8 mouse cellular contexts compared by ENCODE assay signal in genomic region chr5:137629306-137629721, GRCm38 (mm10). TPM values are rescaled to one million over a fixed set of nuclear protein-coding genes. Genes with fewer than 3 reads are reported as not detected.
DNase-seq lines count a peak whose midpoint lies in the region; ATAC-seq and TF ChIP-seq lines count a peak whose summit lies in the region.

No protein-coding gene starts in this region.

- peak overlapping the region; percentile 89 for H3K9ac ChIP-seq in heart, embryonic 16.5 days (ENCODE audit: low read length)
- peak overlapping the region; percentile 85 for H3K9ac ChIP-seq in hindbrain, embryonic 14.5 days
- peak overlapping the region; percentile 92 for H3K9ac ChIP-seq in liver, adult 2 months (ENCODE audit: low read depth, low read length)
- peak overlapping the region; percentile 84 for H3K9ac ChIP-seq in midbrain, embryonic 16.5 days (ENCODE audit: low read depth, low read length)

- no peak for DNase-seq in heart, adult 9 months (ENCODE audit: low spot score in 2 of 2)
- DNase-seq in brain, embryonic 14.5 days (ENCODE audit: low read depth), result peak; percentile 74
- peak; percentile 55 for DNase-seq in hindbrain, embryonic 14.5 days (ENCODE audit: low spot score)
- peak; percentile 44 for DNase-seq in liver, adult 2 months (ENCODE audit: extremely low read depth, low read depth, low spot score)
- DNase-seq in thymus, postnatal 10 days (ENCODE audit: low spot score in 2 of 2), result no peak
- no peak for DNase-seq in T-cell, adult 2 months (ENCODE audit: low spot score)

- H3K4me3 ChIP-seq in heart, embryonic 16.5 days (ENCODE audit: low read length), result peak overlapping the region; percentile 84
- peak overlapping the region; percentile 80 for H3K4me3 ChIP-seq in hindbrain, embryonic 14.5 days (replicated peaks; ENCODE audit: low read length)
- peak overlapping the region; percentile 84 for H3K4me3 ChIP-seq in liver, adult 2 months (ENCODE audit: insufficient read depth, low read depth, low read length)
- peak overlapping the region; percentile 93 for H3K4me3 ChIP-seq in midbrain, embryonic 16.5 days (ENCODE audit: low read depth, low read length)

- peaks cover 25% of the 10 kb centered on the region for H3K4me1 ChIP-seq in heart, embryonic 16.5 days (ENCODE audit: control insufficient read depth, insufficient read depth, low read length)
- H3K4me1 ChIP-seq in hindbrain, embryonic 14.5 days (replicated peaks; ENCODE audit: control insufficient read depth, insufficient read depth, low read length), result peaks cover 37% of the 10 kb centered on the region
- H3K4me1 ChIP-seq in liver, adult 2 months (ENCODE audit: control insufficient read depth, insufficient read depth, low read length), result no peaks in the 10 kb centered on the region
- H3K4me1 ChIP-seq in midbrain, embryonic 16.5 days (ENCODE audit: control insufficient read depth, insufficient read depth, low read length), result peaks cover 23% of the 10 kb centered on the region

- peak overlapping the region; percentile 91 for H3K27ac ChIP-seq in heart, embryonic 16.5 days (ENCODE audit: low read length)
- peak overlapping the region; percentile 86 for H3K27ac ChIP-seq in hindbrain, embryonic 14.5 days
- peak overlapping the region; percentile 71 for H3K27ac ChIP-seq in liver, adult 2 months (replicated peaks; ENCODE audit: insufficient read depth, low read depth, low read length)
- H3K27ac ChIP-seq in midbrain, embryonic 16.5 days (ENCODE audit: low read length), result peak overlapping the region; percentile 90

- peak; percentile 8; the same call in 1 of the 2 replicates for ATAC-seq in heart, embryonic 16.5 days (replicated peaks; ENCODE audit: extremely low read depth, insufficient read depth, low FRiP score)
- peak; percentile 4; the same call in 1 of the 2 replicates for ATAC-seq in hindbrain, embryonic 14.5 days (ENCODE audit: low FRiP score)
- peak; percentile 43 for ATAC-seq in midbrain, embryonic 16.5 days

- WGBS in heart, embryonic 16.5 days, result under 1% methylated on average over 23 of the region's 23 CpGs
- under 1% methylated on average over 17 of the region's 23 CpGs for WGBS in hindbrain, embryonic 14.5 days
- WGBS in liver, adult 2 months, result under 1% methylated on average over 23 of the region's 23 CpGs
- under 1% methylated on average over 23 of the region's 23 CpGs for WGBS in midbrain, embryonic 16.5 days

- H3K79me2 ChIP-seq in liver, adult 2 months (ENCODE audit: control insufficient read depth, insufficient read depth, low read length), result peaks cover 6% of the 10 kb centered on the region; the same call in 1 of the 2 replicates

- H3K4me2 ChIP-seq in heart, embryonic 16.5 days (ENCODE audit: low read depth, low read length), result peak overlapping the region; percentile 91
- peak overlapping the region; percentile 63 for H3K4me2 ChIP-seq in hindbrain, embryonic 14.5 days (replicated peaks)
- H3K4me2 ChIP-seq in midbrain, embryonic 16.5 days (ENCODE audit: low read length), result peak overlapping the region; percentile 96

- TF ChIP-seq POLR2A in brain, embryonic 14.5 days (IDR thresholded peaks at IDR 0.05; ENCODE audit: borderline replicate concordance, extremely low read depth, insufficient read depth, insufficient read length, poor library complexity, severe bottlenecking), result no peak
- no peak for TF ChIP-seq POLR2A in liver, adult 2 months (IDR thresholded peaks at IDR 0.05; ENCODE audit: extremely low read depth, insufficient read depth, low read length)

- no peaks in the 10 kb centered on the region for H3K9me3 ChIP-seq in heart, embryonic 16.5 days (replicated peaks; ENCODE audit: control insufficient read depth, low read length)
- H3K9me3 ChIP-seq in hindbrain, embryonic 14.5 days (ENCODE audit: control insufficient read depth, low read length), result no peaks in the 10 kb centered on the region
- H3K9me3 ChIP-seq in midbrain, embryonic 16.5 days (replicated peaks; ENCODE audit: control insufficient read depth, low read length, poor library complexity, severe bottlenecking), result no peaks in the 10 kb centered on the region

- no peak for TF ChIP-seq CTCF in brain, embryonic 14.5 days (IDR thresholded peaks at IDR 0.05; ENCODE audit: borderline replicate concordance, extremely low read depth, insufficient read depth, insufficient read length)
- TF ChIP-seq CTCF in liver, adult 2 months (IDR thresholded peaks at IDR 0.05; ENCODE audit: low read depth, low read length), result no peak

- H3K36me3 ChIP-seq in heart, embryonic 16.5 days (ENCODE audit: control insufficient read depth, insufficient read depth), result peaks cover 5% of the 10 kb centered on the region
- H3K36me3 ChIP-seq in hindbrain, embryonic 14.5 days (replicated peaks; ENCODE audit: control insufficient read depth, insufficient read depth), result peaks cover 8% of the 10 kb centered on the region
- no peaks in the 10 kb centered on the region for H3K36me3 ChIP-seq in liver, adult 2 months (ENCODE audit: control insufficient read depth, insufficient read depth, low read length)
- no peaks in the 10 kb centered on the region; the same call in 1 of the 2 replicates for H3K36me3 ChIP-seq in midbrain, embryonic 16.5 days (ENCODE audit: control insufficient read depth, insufficient read depth, low read length)

- H3K27me3 ChIP-seq in heart, embryonic 16.5 days (ENCODE audit: control insufficient read depth, insufficient read depth, low read length), result no peaks in the 10 kb centered on the region
- H3K27me3 ChIP-seq in hindbrain, embryonic 14.5 days (ENCODE audit: control insufficient read depth, insufficient read depth, low read length), result no peaks in the 10 kb centered on the region
- H3K27me3 ChIP-seq in liver, adult 2 months (ENCODE audit: control insufficient read depth, insufficient read depth, low read length), result no peaks in the 10 kb centered on the region
- no peaks in the 10 kb centered on the region for H3K27me3 ChIP-seq in midbrain, embryonic 16.5 days (ENCODE audit: control insufficient read depth, insufficient read depth, low read depth, low read length)

RNA-seq across cellular contexts. Expression of gene Gm20605, which starts 0.3 kb away (rescaled TPM):
- 9.1 and 12.5 TPM in 2 replicates for polyA plus RNA-seq in heart, embryonic 16.5 days (2015; fragmentation: Nextera tagmentation; extraction: Ambion mirVana)
- polyA plus RNA-seq in brain, embryonic 14.5 days (2012; rRNA removed), result 14.8 and 14.9 TPM in 2 replicates
- polyA plus RNA-seq in hindbrain, embryonic 14.5 days (2014; fragmentation: Nextera tagmentation; extraction: Ambion mirVana), result 5.3 and 6.5 TPM in 2 replicates
- 0.74 and 1.5 TPM in 2 replicates for total RNA-seq in liver, adult 2 months (2014; rRNA removed)
- polyA plus RNA-seq in liver, adult 2 months (2012; rRNA removed), result 4.3 and 5.6 TPM in 2 replicates
- polyA plus RNA-seq in midbrain, embryonic 16.5 days (2015; fragmentation: Nextera tagmentation; extraction: Ambion mirVana), result 8.2 and 9.2 TPM in 2 replicates

RNA-seq across cellular contexts. Expression of gene Lrch4, which starts 0.4 kb away (rescaled TPM):
- 24.8 and 31.1 TPM in 2 replicates for polyA plus RNA-seq in heart, embryonic 16.5 days (2015; fragmentation: Nextera tagmentation; extraction: Ambion mirVana)
- polyA plus RNA-seq in brain, embryonic 14.5 days (2012; rRNA removed), result 16.9 and 18.8 TPM in 2 replicates
- 19.0 and 23.4 TPM in 2 replicates for polyA plus RNA-seq in hindbrain, embryonic 14.5 days (2014; fragmentation: Nextera tagmentation; extraction: Ambion mirVana)
- 0.74 and 1.1 TPM in 2 replicates for total RNA-seq in liver, adult 2 months (2014; rRNA removed)
- 10.7 and 15.0 TPM in 2 replicates for polyA plus RNA-seq in liver, adult 2 months (2012; rRNA removed)
- polyA plus RNA-seq in midbrain, embryonic 16.5 days (2015; fragmentation: Nextera tagmentation; extraction: Ambion mirVana), result 18.8 and 19.2 TPM in 2 replicates

RNA-seq across cellular contexts. Expression of gene Fbxo24, which starts 0.5 kb away (rescaled TPM):
- polyA plus RNA-seq in heart, embryonic 16.5 days (2015; fragmentation: Nextera tagmentation; extraction: Ambion mirVana), result 0.12 and 0.39 TPM in 2 replicates
- polyA plus RNA-seq in brain, embryonic 14.5 days (2012; rRNA removed), result 0.23 and 0.25 TPM in 2 replicates
- 0.12 TPM in 1 of 2 replicates, not detected in the other for polyA plus RNA-seq in hindbrain, embryonic 14.5 days (2014; fragmentation: Nextera tagmentation; extraction: Ambion mirVana)
- total RNA-seq in liver, adult 2 months (2014; rRNA removed), result 0.07 TPM in 1 of 2 replicates, not detected in the other
- 0.05 and 0.06 TPM in 2 replicates for polyA plus RNA-seq in liver, adult 2 months (2012; rRNA removed)
- polyA plus RNA-seq in midbrain, embryonic 16.5 days (2015; fragmentation: Nextera tagmentation; extraction: Ambion mirVana), result 0.11 and 0.12 TPM in 2 replicates

RNA-seq across cellular contexts. Expression of gene Sap25, which starts 11.8 kb away (rescaled TPM):
- 6.2 and 6.3 TPM in 2 replicates for polyA plus RNA-seq in heart, embryonic 16.5 days (2015; fragmentation: Nextera tagmentation; extraction: Ambion mirVana)
- 31.0 and 37.8 TPM in 2 replicates for polyA plus RNA-seq in brain, embryonic 14.5 days (2012; rRNA removed)
- polyA plus RNA-seq in hindbrain, embryonic 14.5 days (2014; fragmentation: Nextera tagmentation; extraction: Ambion mirVana), result 4.9 and 5.8 TPM in 2 replicates
- 0.65 and 1.6 TPM in 2 replicates for total RNA-seq in liver, adult 2 months (2014; rRNA removed)
- 13.0 and 22.7 TPM in 2 replicates for polyA plus RNA-seq in liver, adult 2 months (2012; rRNA removed)
- 5.9 and 6.7 TPM in 2 replicates for polyA plus RNA-seq in midbrain, embryonic 16.5 days (2015; fragmentation: Nextera tagmentation; extraction: Ambion mirVana)

RNA-seq across cellular contexts. Expression of gene Pcolce, which starts 15.7 kb away (rescaled TPM):
- 121 and 129 TPM in 2 replicates for polyA plus RNA-seq in heart, embryonic 16.5 days (2015; fragmentation: Nextera tagmentation; extraction: Ambion mirVana)
- polyA plus RNA-seq in brain, embryonic 14.5 days (2012; rRNA removed), result 14.5 and 30.4 TPM in 2 replicates
- 23.9 and 28.5 TPM in 2 replicates for polyA plus RNA-seq in hindbrain, embryonic 14.5 days (2014; fragmentation: Nextera tagmentation; extraction: Ambion mirVana)
- 4.4 and 6.7 TPM in 2 replicates for total RNA-seq in liver, adult 2 months (2014; rRNA removed)
- polyA plus RNA-seq in liver, adult 2 months (2012; rRNA removed), result 11.9 TPM in 2 replicates
- 11.9 and 13.3 TPM in 2 replicates for polyA plus RNA-seq in midbrain, embryonic 16.5 days (2015; fragmentation: Nextera tagmentation; extraction: Ambion mirVana)

Comparison
In these comparisons a context has a peak if more than half of its experiments do, and no peak if none do; other contexts are left out.
1. DNase-seq: peak in brain, embryonic 14.5 days (single experiment), hindbrain, embryonic 14.5 days (single experiment) and liver, adult 2 months (single experiment); none in heart, adult 9 months (0 of 2), thymus, postnatal 10 days (0 of 2) and T-cell, adult 2 months (single experiment).
2. Peak in every context shown above with its lines, with median percentiles within 50 percentile points of each other: ATAC-seq, H3K27ac ChIP-seq, H3K4me2 ChIP-seq, H3K4me3 ChIP-seq and H3K9ac ChIP-seq.